23 mouse cellular contexts compared by ENCODE assay signal in the genomic region with DNA sequence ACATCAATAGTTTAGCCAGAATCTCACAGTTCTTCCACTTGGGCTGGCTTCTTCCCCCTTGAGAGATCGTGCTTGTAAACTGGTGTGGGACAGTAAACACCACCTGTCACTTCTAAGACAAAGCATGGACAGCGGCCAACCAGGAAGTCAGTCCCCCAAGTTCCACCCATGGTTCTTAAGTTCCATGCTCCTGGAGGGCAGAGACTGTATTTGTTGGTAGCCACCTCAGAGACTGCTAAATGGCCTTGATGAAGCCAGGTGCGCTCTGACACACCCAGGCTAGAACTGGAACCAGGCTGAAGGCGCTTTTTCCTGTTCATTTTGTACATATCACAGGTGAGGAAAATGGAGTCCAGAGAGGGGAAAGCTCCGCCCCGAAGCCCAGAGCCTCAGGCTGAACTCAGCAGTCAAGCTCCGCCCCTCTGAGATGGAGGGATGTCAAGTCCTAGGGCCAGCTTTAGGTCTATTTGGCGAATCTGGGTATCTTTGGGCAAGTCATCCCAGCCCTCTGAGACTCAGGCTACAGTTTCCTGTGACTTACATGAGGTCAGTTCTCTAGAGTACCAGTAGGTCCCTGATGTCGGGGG. TPM values are rescaled to one million over a fixed set of nuclear protein-coding genes. Genes with fewer than 3 reads are reported as not detected.
DNase-seq lines count a peak whose midpoint lies in the region; TF ChIP-seq lines count a peak whose summit lies in the region.
"Had no signal": no experiment of that assay in that cellular context is flagged by ENCODE, and none has a peak within 500 bp of the region (broad histone marks: within the 10 kb centered on the region; RNA-seq: fewer than 3 reads in every experiment).

No protein-coding gene starts in this region.

- intact Hi-C loops in left cerebral cortex, postnatal 25 days (cut with DNase I), result loop anchor here (2.0 kb wide), 1 partner anchor 74 kb away; no protein-coding TSS in a partner anchor

- H3K9me3 ChIP-seq in heart, embryonic 10.5 days, result no peaks in the 10 kb centered on the region
- no peaks in the 10 kb centered on the region for H3K9me3 ChIP-seq in ES-Bruce4 (replicated peaks; ENCODE audit: control insufficient read depth, insufficient read depth, low read length, poor library complexity, severe bottlenecking)
- H3K9me3 ChIP-seq in embryonic facial prominence, embryonic 10.5 days, result no peaks in the 10 kb centered on the region
- H3K9me3 ChIP-seq: embryonic facial prominence, embryonic 12.5 days; forebrain, embryonic 10.5 days; forebrain, embryonic 15.5 days; heart, embryonic 12.5 days; hindbrain, embryonic 13.5 days; kidney, embryonic 15.5 days; limb, embryonic 12.5 days; liver, embryonic 12.5 days had no signal

- no peaks in the 10 kb centered on the region for H3K36me3 ChIP-seq in heart, embryonic 10.5 days
- H3K36me3 ChIP-seq in ES-Bruce4 (ENCODE audit: control insufficient read depth, insufficient read depth, low read length, poor library complexity, severe bottlenecking), result no peaks in the 10 kb centered on the region
- no peaks in the 10 kb centered on the region for H3K36me3 ChIP-seq in small intestine, adult 2 months (ENCODE audit: control insufficient read depth, insufficient read depth, low read length)
- H3K36me3 ChIP-seq in embryonic facial prominence, embryonic 10.5 days (replicated peaks), result no peaks in the 10 kb centered on the region
- H3K36me3 ChIP-seq: embryonic facial prominence, embryonic 12.5 days; forebrain, embryonic 10.5 days; forebrain, embryonic 15.5 days; heart, embryonic 12.5 days; hindbrain, embryonic 13.5 days; kidney, embryonic 15.5 days; limb, embryonic 12.5 days; liver, embryonic 12.5 days had no signal

- H3K4me1 ChIP-seq in heart, embryonic 10.5 days, result 0 out of 2 replicates have a peak, but pooled peaks cover 3% of the 10 kb centered on the region
- H3K4me1 ChIP-seq in ES-Bruce4 (ENCODE audit: control insufficient read depth, insufficient read depth, low read length), result peaks cover 3% of the 10 kb centered on the region
- peaks cover 9% of the 10 kb centered on the region; the same call in 1 of the 2 replicates for H3K4me1 ChIP-seq in small intestine, adult 2 months (ENCODE audit: control insufficient read depth, insufficient read depth, insufficient read length, low read length)
- H3K4me1 ChIP-seq in embryonic facial prominence, embryonic 10.5 days, result no peaks in the 10 kb centered on the region
- H3K4me1 ChIP-seq: embryonic facial prominence, embryonic 12.5 days; forebrain, embryonic 10.5 days; forebrain, embryonic 15.5 days; hindbrain, embryonic 13.5 days; limb, embryonic 12.5 days had no signal

- peak; percentile 91 for DNase-seq in heart, adult 11 months
- DNase-seq in heart, embryonic 10.5 days (ENCODE audit: low spot score), result no peak
- DNase-seq in ZHBTc4 (ENCODE audit: low read depth, low spot score), result peak; percentile 87
- DNase-seq in frontal cortex, postnatal 25 days (ENCODE audit: low spot score in 2 of 2), result no peak
- no peak for DNase-seq in left cerebral cortex, postnatal 25 days (ENCODE audit: low spot score in 2 of 2)
- no peak for DNase-seq in embryonic facial prominence, embryonic 10.5 days (ENCODE audit: low spot score)
- DNase-seq: cerebellum, adult 11 months; cerebellum, adult 9-10 months; cerebellum, postnatal 36 days; gastrocnemius, postnatal 10 days; lung, adult 2 months; right cerebral cortex, adult 18-20 months; thymus, postnatal 14 days had no signal

- no peak for TF ChIP-seq EP300 in ES-Bruce4 (IDR thresholded peaks at IDR 0.05; ENCODE audit: insufficient read depth, low read depth, low read length)

- WGBS in heart, embryonic 10.5 days, result 78% methylated on average over 9 of the region's 9 CpGs
- 26% methylated on average over 9 of the region's 9 CpGs for WGBS in small intestine, adult 2 months
- WGBS in embryonic facial prominence, embryonic 10.5 days, result 87% methylated on average over 9 of the region's 9 CpGs

- TF ChIP-seq POLR2A in ES-Bruce4 (IDR thresholded peaks at IDR 0.05; ENCODE audit: insufficient read depth, low read length), result no peak
- TF ChIP-seq POLR2A in small intestine, adult 2 months (IDR thresholded peaks at IDR 0.05; ENCODE audit: low read depth, low read length), result no peak

- no peak overlapping the region for H3K27ac ChIP-seq in heart, embryonic 10.5 days
- H3K27ac ChIP-seq in ES-Bruce4 (ENCODE audit: insufficient read depth, low read length), result 0 out of 2 replicates have a peak overlapping the region, but pooled peaks have one; percentile 2
- peak overlapping the region; percentile 48 for H3K27ac ChIP-seq in small intestine, adult 2 months (ENCODE audit: insufficient read depth, low read depth, low read length)
- H3K27ac ChIP-seq in embryonic facial prominence, embryonic 10.5 days (replicated peaks), result no peak overlapping the region
- H3K27ac ChIP-seq: embryonic facial prominence, embryonic 12.5 days; forebrain, embryonic 10.5 days; forebrain, embryonic 15.5 days; hindbrain, embryonic 13.5 days; kidney, embryonic 15.5 days; limb, embryonic 12.5 days; liver, embryonic 12.5 days had no signal

- no peak overlapping the region for H3K9ac ChIP-seq in ES-Bruce4 (ENCODE audit: low read depth, poor library complexity, severe bottlenecking)
- H3K9ac ChIP-seq: embryonic facial prominence, embryonic 12.5 days; forebrain, embryonic 15.5 days; heart, embryonic 12.5 days; hindbrain, embryonic 13.5 days; kidney, embryonic 15.5 days; limb, embryonic 12.5 days; liver, embryonic 12.5 days had no signal

- H3K4me3 ChIP-seq in heart, embryonic 10.5 days, result no peak overlapping the region
- H3K4me3 ChIP-seq in ES-Bruce4 (ENCODE audit: low read depth, low read length), result no peak overlapping the region
- H3K4me3 ChIP-seq in small intestine, adult 2 months (ENCODE audit: low read depth, low read length), result no peak overlapping the region
- H3K4me3 ChIP-seq in embryonic facial prominence, embryonic 10.5 days, result no peak overlapping the region
- H3K4me3 ChIP-seq: embryonic facial prominence, embryonic 12.5 days; forebrain, embryonic 10.5 days; forebrain, embryonic 15.5 days; heart, embryonic 12.5 days; hindbrain, embryonic 13.5 days; kidney, embryonic 15.5 days; limb, embryonic 12.5 days; liver, embryonic 12.5 days had no signal

- no peak for TF ChIP-seq CTCF in ES-Bruce4 (IDR thresholded peaks at IDR 0.05; ENCODE audit: low read depth, low read length)
- TF ChIP-seq CTCF in small intestine, adult 2 months (IDR thresholded peaks at IDR 0.05; ENCODE audit: extremely low read depth, insufficient read length, insufficient replicate concordance, low read depth, low read length), result no peak

- no peaks in the 10 kb centered on the region for H3K27me3 ChIP-seq in heart, embryonic 10.5 days (ENCODE audit: insufficient read depth, poor library complexity, severe bottlenecking)
- no peaks in the 10 kb centered on the region for H3K27me3 ChIP-seq in ES-Bruce4 (ENCODE audit: control insufficient read depth, insufficient read depth, low read length, poor library complexity, severe bottlenecking)
- H3K27me3 ChIP-seq in small intestine, adult 2 months (ENCODE audit: control insufficient read depth, insufficient read depth, low read length), result no peaks in the 10 kb centered on the region
- H3K27me3 ChIP-seq in embryonic facial prominence, embryonic 10.5 days (replicated peaks; ENCODE audit: low read depth, poor library complexity, severe bottlenecking), result no peaks in the 10 kb centered on the region
- H3K27me3 ChIP-seq: embryonic facial prominence, embryonic 12.5 days; forebrain, embryonic 15.5 days; heart, embryonic 12.5 days; hindbrain, embryonic 13.5 days; kidney, embryonic 15.5 days; limb, embryonic 12.5 days; liver, embryonic 12.5 days had no signal

RNA-seq across cellular contexts. Expression of gene Vwf, which starts 17.9 kb away (rescaled TPM):
- polyA plus RNA-seq in heart, embryonic 10.5 days (2016; fragmentation: Nextera tagmentation; extraction: Ambion mirVana), result 22.1 and 26.0 TPM in 2 replicates
- 2.7 and 3.2 TPM in 2 replicates for polyA plus RNA-seq in ES-Bruce4 (2011; ENCODE audit: insufficient read depth, insufficient read length, low read depth, missing spikeins)
- 24.8 and 64.0 TPM in 2 replicates for polyA plus RNA-seq in small intestine, adult 2 months (2012; rRNA removed)
- 10 to 100 TPM; 12.5 to 17.6 TPM for total RNA-seq in left cerebral cortex, postnatal 25 days (2021)
- polyA plus RNA-seq in embryonic facial prominence, embryonic 10.5 days (2016; fragmentation: Nextera tagmentation; extraction: Ambion mirVana), result 5.5 and 8.6 TPM in 2 replicates

RNA-seq across cellular contexts. Expression of gene Cd9, which starts 34.1 kb away (rescaled TPM):
- 70.2 and 73.2 TPM in 2 replicates for polyA plus RNA-seq in heart, embryonic 10.5 days (2016; fragmentation: Nextera tagmentation; extraction: Ambion mirVana)
- polyA plus RNA-seq in ES-Bruce4 (2011; ENCODE audit: insufficient read depth, insufficient read length, low read depth, missing spikeins), result 417 and 439 TPM in 2 replicates
- polyA plus RNA-seq in small intestine, adult 2 months (2012; rRNA removed), result 46.5 and 53.3 TPM in 2 replicates
- total RNA-seq in left cerebral cortex, postnatal 25 days (2021), result 10 to 100 TPM; 48.6 to 56.9 TPM
- polyA plus RNA-seq in embryonic facial prominence, embryonic 10.5 days (2016; fragmentation: Nextera tagmentation; extraction: Ambion mirVana), result 33.0 and 36.2 TPM in 2 replicates

Comparison
In these comparisons a context has a peak if more than half of its experiments do, and no peak if none do; other contexts are left out.
1. DNase-seq: peak in heart, adult 11 months (single experiment) and ZHBTc4 (single experiment); none in heart, embryonic 10.5 days (single experiment), frontal cortex, postnatal 25 days (0 of 2), left cerebral cortex, postnatal 25 days (0 of 2) and embryonic facial prominence, embryonic 10.5 days (single experiment).
2. H3K27ac ChIP-seq: peak in ES-Bruce4 (single experiment) and small intestine, adult 2 months (single experiment); none in heart, embryonic 10.5 days (single experiment) and embryonic facial prominence, embryonic 10.5 days (single experiment).